Mouse (Mus musculus) C2C12 (cell line): Measurements from ENCODE around the gene Spdl1.

ENCODE experiments used
- CEBPB ChIP-seq: IDR thresholded peaks from one replicate; pipeline ENCODE4 v1.6.1; 2011; ENCODE audit warnings: low read depth, mild to moderate bottlenecking, control low read depth, moderate library complexity
- CTCF ChIP-seq: IDR thresholded peaks from one replicate; pipeline ENCODE4 v1.5.1; 2011; ENCODE audit not compliant: control insufficient read depth, insufficient read depth, insufficient read length
- FOSL1 ChIP-seq: IDR thresholded peaks from one replicate; pipeline ENCODE4 v1.8.0; 2011; ENCODE audit warnings: mild to moderate bottlenecking, low read length; ENCODE audit not compliant: poor library complexity, insufficient read depth, severe bottlenecking
- MAX ChIP-seq: IDR thresholded peaks from one replicate; pipeline ENCODE4 v1.6.1; 2011; ENCODE audit warnings: mild to moderate bottlenecking, control low read depth
- MYOG ChIP-seq: IDR thresholded peaks from one replicate; pipeline ENCODE4 v1.6.1; 2011; ENCODE audit not compliant: control insufficient read depth, insufficient read length; ENCODE audit errors: extremely low read depth

GRCm38 (mm10) chr11:34796097-34796496, 37.3 kb downstream of the Spdl1 start:
- no peak for TF ChIP-seq CTCF
- TF ChIP-seq FOSL1 = no peak
- no peak for TF ChIP-seq CEBPB
- TF ChIP-seq MYOG = no peak
- no peak for TF ChIP-seq MAX
